Mouse (Mus musculus): Measurements from ENCODE around the gene Sart1.
"Not testable (repeated sequence)": the region's sequence is repeated elsewhere in the genome, so short reads cannot be mapped to it uniquely, and the experiment has no call there.

Sart1 gene

GRCm38 (mm10) chr19:5414534-5414957 lies 26.0 kb upstream of the Sart1 start:
- DNase-seq (ENCODE audit: low read depth, low spot score) = no peak

- DNase-seq (ENCODE audit: low read depth, low spot score) = no peak
These were observed 25.3 kb upstream of the Sart1 start for GRCm38 (mm10) chr19:5413840-5414239.

- DNase-seq (ENCODE audit: low read depth, low spot score) = no peak
These were observed 23.5 kb upstream of the Sart1 start for GRCm38 (mm10) chr19:5411961-5412360.

GRCm38 (mm10) chr19:5410641-5411040 lies 22.1 kb upstream of the Sart1 start:
- no peak for DNase-seq (ENCODE audit: low read depth, low spot score)

GRCm38 (mm10) chr19:5409068-5409467 lies 20.6 kb upstream of the Sart1 start:
- DNase-seq (ENCODE audit: low read depth, low spot score) = no peak

- no peak for DNase-seq (ENCODE audit: low read depth, low spot score)
These were observed 19.8 kb upstream of the Sart1 start for GRCm38 (mm10) chr19:5408057-5409001.

GRCm38 (mm10) chr19:5407133-5407532 lies 18.6 kb upstream of the Sart1 start:
- no peak for DNase-seq (ENCODE audit: low read depth, low spot score)

- not testable (repeated sequence) for DNase-seq (ENCODE audit: low read depth, low spot score)
These were observed 18.1 kb upstream of the Sart1 start for GRCm38 (mm10) chr19:5406531-5407126.

GRCm38 (mm10) chr19:5405924-5406323 lies 17.4 kb upstream of the Sart1 start:
- DNase-seq (ENCODE audit: low read depth, low spot score) = no peak

- no peak for DNase-seq (ENCODE audit: low read depth, low spot score)
These were observed 13.8 kb upstream of the Sart1 start, which contains the start of gene Tsga10ip for GRCm38 (mm10) chr19:5402293-5402692. Gene Tsga10ip, minus strand, starts transcription at chr19:5402526.

- not testable (repeated sequence) for DNase-seq (ENCODE audit: low read depth, low spot score)
These were observed 12.6 kb upstream of the Sart1 start for GRCm38 (mm10) chr19:5401073-5401472.

- DNase-seq (ENCODE audit: low read depth, low spot score) = no peak
These were observed 6.9 kb upstream of the Sart1 start for GRCm38 (mm10) chr19:5395371-5395770.

- no peak for DNase-seq (ENCODE audit: low read depth, low spot score)
These were observed 5.7 kb upstream of the Sart1 start for GRCm38 (mm10) chr19:5394168-5394567.

- DNase-seq (ENCODE audit: low read depth, low spot score) = no peak
These were observed 4.4 kb upstream of the Sart1 start for GRCm38 (mm10) chr19:5392892-5393291.

GRCm38 (mm10) chr19:5390416-5390815 lies 1.9 kb upstream of the Sart1 start:
- DNase-seq (ENCODE audit: low read depth, low spot score) = no peak

GRCm38 (mm10) chr19:5389647-5390046 lies 1.1 kb upstream of the Sart1 start:
- no peak for DNase-seq (ENCODE audit: low read depth, low spot score)

- DNase-seq (ENCODE audit: low read depth, low spot score) = no peak
These were observed 477 bp downstream of the Sart1 start for GRCm38 (mm10) chr19:5388011-5388441.

- DNase-seq (ENCODE audit: low read depth, low spot score) = no peak
These were observed 3.8 kb downstream of the Sart1 start for GRCm38 (mm10) chr19:5384715-5385114.

GRCm38 (mm10) chr19:5383326-5383725 lies 5.2 kb downstream of the Sart1 start:
- no peak for DNase-seq (ENCODE audit: low read depth, low spot score)

GRCm38 (mm10) chr19:5377446-5377845 lies 11.1 kb downstream of the Sart1 start:
- no peak for DNase-seq (ENCODE audit: low read depth, low spot score)

GRCm38 (mm10) chr19:5374748-5375147 lies 13.8 kb downstream of the Sart1 start:
- no peak for DNase-seq (ENCODE audit: low read depth, low spot score)

- DNase-seq (ENCODE audit: low read depth, low spot score) = no peak
These were observed 14.3 kb downstream of the Sart1 start for GRCm38 (mm10) chr19:5374177-5374576.

- DNase-seq (ENCODE audit: low read depth, low spot score) = no peak
These were observed 15.8 kb downstream of the Sart1 start for GRCm38 (mm10) chr19:5372724-5373123.
